Mouse (Mus musculus): ENCODE data around the gene Secisbp2l.

DNA sequence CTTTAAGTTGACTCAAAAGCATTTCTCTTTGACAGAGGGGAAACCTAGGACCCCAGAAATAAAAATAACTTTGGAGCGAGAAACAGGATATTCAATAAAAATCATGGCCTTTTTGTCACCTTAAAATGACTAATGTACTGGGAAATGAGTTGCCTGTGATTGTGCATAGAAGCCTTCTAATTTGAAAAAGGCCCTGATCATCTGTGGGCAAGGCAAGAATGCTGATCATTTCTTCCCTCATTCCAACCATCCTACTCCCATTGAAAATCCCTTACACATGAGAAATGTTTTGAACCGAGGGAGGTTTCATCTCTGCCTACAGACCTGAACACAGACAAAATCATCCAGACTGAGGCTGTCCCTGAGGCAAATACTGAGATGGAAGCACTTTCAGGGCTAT lies 79.8 kb downstream of the Secisbp2l start:
- no peak for TF ChIP-seq CTCF (IDR thresholded peaks at IDR 0.05; ENCODE audit: low read depth)
- TF ChIP-seq EP300 (IDR thresholded peaks at IDR 0.05; ENCODE audit: low read depth), result no peak
